Mouse (Mus musculus) stomach, postnatal 0 days (tissue): ENCODE results near the gene Syde2.

Source experiments
- CTCF ChIP-seq: IDR thresholded peaks from 2 replicates; pipeline ENCODE4 v1.5.1; 2016; ENCODE audit warnings: antibody characterized with exemption, low read depth, mild to moderate bottlenecking, moderate library complexity
- EP300 ChIP-seq: optimal IDR thresholded peaks from 2 replicates; pipeline ENCODE3; 2016; ENCODE audit warnings: antibody characterized with exemption

DNA sequence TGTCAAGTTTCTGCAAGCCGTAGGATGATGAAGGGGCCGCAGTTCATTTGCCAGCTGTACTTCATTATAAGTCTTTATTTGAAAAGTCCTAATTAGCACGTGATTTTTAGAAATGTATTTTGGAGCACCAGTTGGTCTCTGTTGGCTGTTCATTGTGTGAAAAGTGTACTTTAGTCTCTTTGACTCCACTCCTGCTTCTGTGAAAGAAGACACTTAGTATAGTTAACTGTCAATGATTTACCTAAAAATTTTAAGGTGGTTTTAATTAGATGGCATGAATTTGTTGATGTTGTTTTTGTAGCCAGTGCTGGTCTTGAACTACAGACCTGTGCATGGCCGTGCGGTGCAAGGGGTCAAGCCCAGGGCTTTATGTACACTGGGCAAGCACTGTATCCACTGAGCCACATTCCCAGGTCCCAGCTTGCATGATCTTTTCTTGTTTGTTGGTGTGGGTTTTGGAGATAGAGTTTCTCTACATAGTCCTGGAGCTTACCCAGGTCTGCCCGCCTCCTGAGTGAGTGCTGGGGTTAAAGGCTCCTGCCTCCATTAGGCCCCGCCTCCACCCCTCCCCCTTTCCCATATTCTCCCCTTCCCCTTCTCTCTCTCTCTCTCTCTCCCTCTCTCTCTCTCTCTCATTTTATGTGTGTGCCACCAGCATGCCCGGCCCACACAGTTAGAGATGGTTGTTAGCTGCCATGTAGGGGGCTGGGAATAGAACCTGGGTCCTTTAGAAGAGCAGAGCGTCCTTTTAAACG lies 4.5 kb downstream of the Syde2 start:
- TF ChIP-seq CTCF: no peak
- TF ChIP-seq EP300: no peak
